11 mouse cellular contexts compared by ENCODE assay signal in the genomic region with DNA sequence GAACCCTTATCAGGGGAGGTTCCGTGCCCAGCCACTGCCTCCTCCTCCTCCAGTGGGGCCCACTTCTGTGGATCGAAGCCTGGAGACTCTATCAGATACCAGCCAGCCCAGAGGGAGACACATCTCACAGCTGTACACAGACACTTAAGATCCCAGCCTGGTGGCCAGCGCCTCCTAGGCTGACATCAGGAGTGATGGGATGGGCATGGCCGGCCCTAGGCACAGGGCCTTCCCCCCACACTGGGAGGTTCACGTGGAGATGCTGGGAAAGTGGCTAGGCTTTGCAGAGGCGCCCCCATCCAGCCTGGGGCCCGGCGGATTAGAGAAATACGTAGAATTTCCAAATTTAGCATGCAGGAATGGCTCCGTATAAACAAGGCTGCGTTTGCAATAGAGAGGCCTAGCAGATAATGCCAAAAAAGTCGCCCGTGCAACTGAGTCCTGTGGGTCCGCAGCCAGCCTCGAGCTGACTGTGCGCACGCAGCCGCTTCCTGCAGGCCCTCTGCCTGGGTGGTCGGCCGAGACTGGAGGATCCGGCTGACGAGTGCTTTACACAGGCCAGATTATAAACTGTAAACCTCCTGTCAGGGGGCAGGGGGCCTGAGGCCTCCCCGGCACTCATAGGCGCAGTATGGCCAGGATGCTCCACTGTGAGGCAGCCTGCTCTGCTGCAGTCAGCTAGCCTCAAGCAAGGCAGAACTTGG.
DNase-seq lines count a peak whose midpoint lies in the region; ATAC-seq and TF ChIP-seq lines count a peak whose summit lies in the region.
"Had no signal": no experiment of that assay in that cellular context is flagged by ENCODE, and none has a peak within 500 bp of the region (broad histone marks: within the 10 kb centered on the region; RNA-seq: fewer than 3 reads in every experiment).

No protein-coding gene starts in this region.

- peak; percentile 69; the same call in 1 of the 2 replicates for ATAC-seq in kidney, embryonic 16.5 days (ENCODE audit: low FRiP score, low TSS enrichment)
- 0 out of 2 replicates have a peak, but pooled peaks have one; percentile 12 for ATAC-seq in embryonic facial prominence, embryonic 15.5 days (ENCODE audit: insufficient number of reproducible peaks, low FRiP score, low TSS enrichment, low read depth)
- ATAC-seq in liver, embryonic 15.5 days (ENCODE audit: insufficient read depth), result peak; percentile 12; the same call in 1 of the 2 replicates
- no peak for ATAC-seq in midbrain, embryonic 13.5 days
- no peak for ATAC-seq in hindbrain, embryonic 13.5 days (ENCODE audit: low FRiP score)
- ATAC-seq: midbrain, embryonic 15.5 days had no signal

- TF ChIP-seq CTCF in kidney, adult 2 months (conservative IDR thresholded peaks at IDR 0.05; ENCODE audit: insufficient read depth, insufficient read length, low read depth, low read length), result no peak

- H3K4me2 ChIP-seq in kidney, embryonic 16.5 days (replicated peaks; ENCODE audit: low read depth, low read length), result no peak overlapping the region
- no peak overlapping the region for H3K4me2 ChIP-seq in embryonic facial prominence, embryonic 15.5 days (replicated peaks)
- no peak overlapping the region for H3K4me2 ChIP-seq in liver, embryonic 15.5 days
- no peak overlapping the region for H3K4me2 ChIP-seq in midbrain, embryonic 13.5 days (replicated peaks)
- H3K4me2 ChIP-seq in hindbrain, embryonic 13.5 days, result no peak overlapping the region
- H3K4me2 ChIP-seq: midbrain, embryonic 15.5 days had no signal

- no peaks in the 10 kb centered on the region for H3K36me3 ChIP-seq in kidney, embryonic 16.5 days (ENCODE audit: insufficient read depth, low read length)
- no peaks in the 10 kb centered on the region for H3K36me3 ChIP-seq in kidney, adult 2 months (ENCODE audit: control insufficient read depth, insufficient read depth, low read length)
- H3K36me3 ChIP-seq in embryonic facial prominence, embryonic 15.5 days, result no peaks in the 10 kb centered on the region
- H3K36me3 ChIP-seq in liver, embryonic 15.5 days (replicated peaks), result no peaks in the 10 kb centered on the region
- no peaks in the 10 kb centered on the region for H3K36me3 ChIP-seq in midbrain, embryonic 13.5 days
- H3K36me3 ChIP-seq in hindbrain, embryonic 13.5 days, result no peaks in the 10 kb centered on the region
- H3K36me3 ChIP-seq: forebrain, embryonic 10.5 days; midbrain, embryonic 15.5 days had no signal

- 54% methylated on average over 24 of the region's 24 CpGs for WGBS in kidney, embryonic 16.5 days
- WGBS in kidney, adult 2 months, result 61% methylated on average over 24 of the region's 24 CpGs
- 38% methylated on average over 24 of the region's 24 CpGs for WGBS in embryonic facial prominence, embryonic 15.5 days
- 49% methylated on average over 24 of the region's 24 CpGs for WGBS in liver, embryonic 15.5 days (ENCODE audit: insufficient replicate concordance)
- WGBS in midbrain, embryonic 13.5 days, result 57% methylated on average over 24 of the region's 24 CpGs
- 66% methylated on average over 24 of the region's 24 CpGs for WGBS in hindbrain, embryonic 13.5 days

- no peak for DNase-seq in kidney, adult 2 months
- peak; percentile 36 for DNase-seq in embryo, embryonic 9.5 days (ENCODE audit: extremely low spot score)
- DNase-seq in frontal cortex, postnatal 36 days (ENCODE audit: low spot score in 2 of 2), result no peak
- DNase-seq: cerebellum, postnatal 10 days had no signal

- no peak for TF ChIP-seq POLR2A in kidney, adult 2 months (IDR thresholded peaks at IDR 0.05; ENCODE audit: low read depth, low read length)

- H3K9me3 ChIP-seq in kidney, embryonic 16.5 days (ENCODE audit: low read length), result no peaks in the 10 kb centered on the region
- no peaks in the 10 kb centered on the region for H3K9me3 ChIP-seq in embryonic facial prominence, embryonic 15.5 days (replicated peaks)
- H3K9me3 ChIP-seq in liver, embryonic 15.5 days (replicated peaks), result no peaks in the 10 kb centered on the region
- no peaks in the 10 kb centered on the region for H3K9me3 ChIP-seq in midbrain, embryonic 13.5 days
- no peaks in the 10 kb centered on the region for H3K9me3 ChIP-seq in hindbrain, embryonic 13.5 days
- H3K9me3 ChIP-seq: forebrain, embryonic 10.5 days; midbrain, embryonic 15.5 days had no signal

- no peak overlapping the region for H3K4me3 ChIP-seq in kidney, embryonic 16.5 days (ENCODE audit: low read length)
- H3K4me3 ChIP-seq in kidney, adult 2 months (ENCODE audit: insufficient read depth, low read depth, low read length), result no peak overlapping the region
- H3K4me3 ChIP-seq in embryonic facial prominence, embryonic 15.5 days (replicated peaks), result no peak overlapping the region
- H3K4me3 ChIP-seq in liver, embryonic 15.5 days (replicated peaks), result no peak overlapping the region
- H3K4me3 ChIP-seq in midbrain, embryonic 13.5 days (replicated peaks), result no peak overlapping the region
- H3K4me3 ChIP-seq in hindbrain, embryonic 13.5 days, result no peak overlapping the region
- H3K4me3 ChIP-seq: forebrain, embryonic 10.5 days; midbrain, embryonic 15.5 days had no signal

- no peaks in the 10 kb centered on the region for H3K4me1 ChIP-seq in kidney, embryonic 16.5 days (ENCODE audit: insufficient read depth, low read length)
- no peaks in the 10 kb centered on the region for H3K4me1 ChIP-seq in kidney, adult 2 months (ENCODE audit: control insufficient read depth, insufficient read depth, low read length)
- H3K4me1 ChIP-seq in embryonic facial prominence, embryonic 15.5 days, result peaks cover 22% of the 10 kb centered on the region
- H3K4me1 ChIP-seq in liver, embryonic 15.5 days (replicated peaks), result no peaks in the 10 kb centered on the region
- H3K4me1 ChIP-seq in midbrain, embryonic 13.5 days (replicated peaks), result no peaks in the 10 kb centered on the region
- H3K4me1 ChIP-seq in hindbrain, embryonic 13.5 days (replicated peaks), result no peaks in the 10 kb centered on the region
- H3K4me1 ChIP-seq: midbrain, embryonic 15.5 days had no signal

- no peak overlapping the region for H3K9ac ChIP-seq in kidney, embryonic 16.5 days (replicated peaks; ENCODE audit: low read length)
- H3K9ac ChIP-seq in embryonic facial prominence, embryonic 15.5 days, result no peak overlapping the region
- no peak overlapping the region for H3K9ac ChIP-seq in liver, embryonic 15.5 days
- no peak overlapping the region for H3K9ac ChIP-seq in midbrain, embryonic 13.5 days (replicated peaks)
- no peak overlapping the region for H3K9ac ChIP-seq in hindbrain, embryonic 13.5 days
- H3K9ac ChIP-seq: midbrain, embryonic 15.5 days had no signal

- H3K27ac ChIP-seq in kidney, embryonic 16.5 days (ENCODE audit: low read length), result no peak overlapping the region; the same call in 1 of the 2 replicates
- H3K27ac ChIP-seq in kidney, adult 2 months (ENCODE audit: insufficient read depth, low read depth, low read length), result no peak overlapping the region
- peak overlapping the region; percentile 44 for H3K27ac ChIP-seq in embryonic facial prominence, embryonic 15.5 days (replicated peaks)
- no peak overlapping the region for H3K27ac ChIP-seq in liver, embryonic 15.5 days (replicated peaks)
- H3K27ac ChIP-seq in midbrain, embryonic 13.5 days, result no peak overlapping the region
- H3K27ac ChIP-seq in hindbrain, embryonic 13.5 days, result no peak overlapping the region
- H3K27ac ChIP-seq: forebrain, embryonic 10.5 days; midbrain, embryonic 15.5 days had no signal

- 0 out of 2 replicates have a peak, but pooled peaks cover under 1% of the 10 kb centered on the region for H3K27me3 ChIP-seq in kidney, embryonic 16.5 days (ENCODE audit: insufficient read depth, low read length)
- no peaks in the 10 kb centered on the region for H3K27me3 ChIP-seq in kidney, adult 2 months (replicated peaks; ENCODE audit: control insufficient read depth, insufficient read depth, low read length)
- H3K27me3 ChIP-seq in embryonic facial prominence, embryonic 15.5 days, result 0 out of 2 replicates have a peak, but pooled peaks cover 4% of the 10 kb centered on the region
- H3K27me3 ChIP-seq in liver, embryonic 15.5 days, result no peaks in the 10 kb centered on the region
- 0 out of 2 replicates have a peak, but pooled peaks cover 4% of the 10 kb centered on the region for H3K27me3 ChIP-seq in midbrain, embryonic 13.5 days
- peaks cover 14% of the 10 kb centered on the region for H3K27me3 ChIP-seq in hindbrain, embryonic 13.5 days
- H3K27me3 ChIP-seq: midbrain, embryonic 15.5 days had no signal

Comparison
In these comparisons a context has a peak if more than half of its experiments do, and no peak if none do; other contexts are left out.
1. ATAC-seq: peak in kidney, embryonic 16.5 days (single experiment), embryonic facial prominence, embryonic 15.5 days (single experiment) and liver, embryonic 15.5 days (single experiment); none in midbrain, embryonic 13.5 days (single experiment) and hindbrain, embryonic 13.5 days (single experiment).